Mouse (Mus musculus): ENCODE data around the gene Cnep1r1. TPM values are rescaled to one million over a fixed set of nuclear protein-coding genes. Genes with fewer than 3 reads are reported as not detected.
A peak's percentile ranks its signal among the peaks of the same experiment; 100 is the strongest.

The Cnep1r1 gene
- polyA plus RNA-seq, 2 experiments: 18.3 to 20.8 TPM

DNA sequence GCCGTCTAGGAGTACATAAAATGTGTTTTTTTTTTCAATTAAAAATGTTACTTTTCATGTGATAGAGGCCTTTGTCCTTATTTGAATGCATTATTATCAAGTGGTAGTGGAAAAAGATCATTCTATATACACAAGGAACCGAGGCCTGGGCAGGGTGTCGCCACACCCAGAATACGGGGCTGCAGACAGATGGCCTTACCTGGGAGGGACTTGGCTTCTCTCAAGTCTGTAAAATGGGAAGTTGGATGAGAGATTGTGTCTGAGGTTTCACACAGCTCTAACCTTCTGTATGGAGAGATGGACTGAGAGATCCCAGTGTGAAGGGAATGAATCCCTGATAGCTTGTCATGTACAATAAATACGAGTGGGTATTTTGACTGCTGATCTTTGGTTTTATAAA lies 25.5 kb downstream of the Cnep1r1 start:
- no peak overlapping the region for H3K27ac ChIP-seq
- H3K9me3 ChIP-seq (ENCODE audit: control insufficient read depth, low read length): no peaks in the 10 kb centered on the region
- H3K27me3 ChIP-seq (ENCODE audit: control insufficient read depth, insufficient read depth, low read length): no peaks in the 10 kb centered on the region
- H3K9ac ChIP-seq (replicated peaks): no peak overlapping the region
- no peak overlapping the region for H3K4me2 ChIP-seq (ENCODE audit: low read depth)
- peaks cover 0 to 2% of the 10 kb centered on the region in 2 experiments; a peak in 1 of 4 replicates for H3K4me1 ChIP-seq (replicated peaks; ENCODE audit: control insufficient read depth in 2 of 2, insufficient read depth in 2 of 2, low read length in 1 of 2)
- no peak for DNase-seq (ENCODE audit: low read depth in 3 of 3, low spot score in 3 of 3)
- H3K4me3 ChIP-seq (ENCODE audit: insufficient read depth in 1 of 2, low read depth in 2 of 2, low read length in 2 of 2): no peak overlapping the region
- WGBS (ENCODE audit: insufficient replicate concordance): 60% methylated on average over 5 of the region's 5 CpGs
- no peak for TF ChIP-seq EP300 (IDR thresholded peaks at IDR 0.05; ENCODE audit: low read depth)
- TF ChIP-seq CTCF (IDR thresholded peaks at IDR 0.05; ENCODE audit: low read depth): no peak
- no peak for ATAC-seq (ENCODE audit: insufficient read depth)
- peaks cover 36% of the 10 kb centered on the region for H3K36me3 ChIP-seq (replicated peaks; ENCODE audit: control insufficient read depth, insufficient read depth, low read depth)

DNA sequence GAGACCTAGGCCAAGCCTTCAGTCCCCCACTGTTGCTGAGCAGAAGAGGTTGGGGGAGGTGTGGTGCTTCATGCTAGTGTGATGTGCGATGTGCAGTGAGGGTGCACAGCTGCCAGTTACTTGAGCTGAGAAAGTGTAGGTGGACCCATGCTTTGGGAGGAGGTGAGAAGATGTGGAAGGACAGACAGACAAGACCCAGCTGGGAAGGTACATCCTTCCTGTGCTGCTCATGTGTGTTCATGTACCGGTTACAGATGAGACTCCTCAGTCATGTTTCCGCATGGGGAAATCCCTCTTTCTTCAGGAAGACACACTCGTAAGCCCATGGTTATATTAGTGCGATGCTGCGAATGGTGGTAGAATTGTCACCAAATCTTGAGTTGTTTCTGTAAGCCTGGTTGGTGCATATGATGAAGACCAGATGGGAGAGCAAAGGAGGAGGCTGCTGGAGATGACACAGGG lies 32.4 kb downstream of the Cnep1r1 start:
- no peak overlapping the region for H3K4me3 ChIP-seq (ENCODE audit: insufficient read depth in 1 of 2, low read depth in 2 of 2, low read length in 2 of 2)
- no peaks in the 10 kb centered on the region for H3K9me3 ChIP-seq (ENCODE audit: control insufficient read depth, low read length)
- H3K9ac ChIP-seq (replicated peaks): no peak overlapping the region
- 89% methylated on average over 6 of the region's 6 CpGs for WGBS (ENCODE audit: insufficient replicate concordance)
- no peaks in the 10 kb centered on the region for H3K27me3 ChIP-seq (ENCODE audit: control insufficient read depth, insufficient read depth, low read length)
- ATAC-seq (ENCODE audit: insufficient read depth) (no peak), DNase-seq (ENCODE audit: low read depth in 3 of 3, low spot score in 3 of 3) (no peak)
- H3K36me3 ChIP-seq (replicated peaks; ENCODE audit: control insufficient read depth, insufficient read depth, low read depth): peaks cover 34% of the 10 kb centered on the region
- H3K27ac ChIP-seq: no peak overlapping the region
- H3K4me2 ChIP-seq (ENCODE audit: low read depth): no peak overlapping the region
- H3K4me1 ChIP-seq (replicated peaks; ENCODE audit: control insufficient read depth in 2 of 2, insufficient read depth in 2 of 2, low read length in 1 of 2): no peaks in the 10 kb centered on the region
- no peak for TF ChIP-seq EP300 (IDR thresholded peaks at IDR 0.05; ENCODE audit: low read depth)
- no peak for TF ChIP-seq CTCF (IDR thresholded peaks at IDR 0.05; ENCODE audit: low read depth)

- no peak overlapping the region for H3K27ac ChIP-seq
- H3K27me3 ChIP-seq (ENCODE audit: control insufficient read depth, insufficient read depth, low read length): no peaks in the 10 kb centered on the region
- peaks cover 31% of the 10 kb centered on the region for H3K36me3 ChIP-seq (replicated peaks; ENCODE audit: control insufficient read depth, insufficient read depth, low read depth)
- H3K9ac ChIP-seq (replicated peaks): no peak overlapping the region
- H3K9me3 ChIP-seq (ENCODE audit: control insufficient read depth, low read length): no peaks in the 10 kb centered on the region
- DNase-seq (ENCODE audit: low read depth in 3 of 3, low spot score in 3 of 3) (no peak), ATAC-seq (ENCODE audit: insufficient read depth) (no peak)
- 76% methylated on average over 9 of the region's 10 CpGs for WGBS (ENCODE audit: insufficient replicate concordance)
- TF ChIP-seq EP300 (IDR thresholded peaks at IDR 0.05; ENCODE audit: low read depth) (no peak), CTCF (IDR thresholded peaks at IDR 0.05; ENCODE audit: low read depth) (no peak)
- no peak overlapping the region for H3K4me2 ChIP-seq (ENCODE audit: low read depth)
- H3K4me3 ChIP-seq (ENCODE audit: insufficient read depth in 1 of 2, low read depth in 2 of 2, low read length in 2 of 2): no peak overlapping the region
- H3K4me1 ChIP-seq (replicated peaks; ENCODE audit: control insufficient read depth in 2 of 2, insufficient read depth in 2 of 2, low read length in 1 of 2): no peaks in the 10 kb centered on the region
Measured at GRCm38 (mm10) chr8:88160237-88160995, 41.8 kb downstream of the Cnep1r1 start.

DNA sequence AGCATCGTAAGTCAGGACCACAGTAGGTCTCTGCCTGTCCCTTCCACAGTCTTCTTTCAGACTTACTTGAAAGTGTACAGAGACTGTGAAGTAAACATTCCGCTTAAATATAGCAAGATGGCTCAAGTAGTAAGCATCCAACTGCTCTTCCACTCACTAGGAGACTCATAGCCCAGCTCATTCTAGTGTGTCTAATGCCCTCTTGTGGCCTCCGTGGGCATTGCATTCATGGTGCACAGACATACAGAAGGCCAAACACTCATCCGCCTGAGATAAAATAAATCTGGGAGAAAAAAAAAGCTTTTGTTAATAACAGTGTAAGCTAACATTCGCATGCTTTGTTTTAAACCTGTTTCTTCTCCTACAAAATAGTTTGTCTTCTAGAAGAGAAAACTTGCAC lies 42.9 kb downstream of the Cnep1r1 start:
- Histone ChIP-seq H3K9ac (replicated peaks) (no peak overlapping the region), H3K9me3 (ENCODE audit: control insufficient read depth, low read length) (no peaks in the 10 kb centered on the region), H3K4me3 (ENCODE audit: insufficient read depth in 1 of 2, low read depth in 2 of 2, low read length in 2 of 2) (no peak overlapping the region), H3K4me2 (ENCODE audit: low read depth) (no peak overlapping the region), H3K4me1 (replicated peaks; ENCODE audit: control insufficient read depth in 2 of 2, insufficient read depth in 2 of 2, low read length in 1 of 2) (no peaks in the 10 kb centered on the region), H3K27me3 (ENCODE audit: control insufficient read depth, insufficient read depth, low read length) (no peaks in the 10 kb centered on the region), H3K27ac (no peak overlapping the region), H3K36me3 (replicated peaks; ENCODE audit: control insufficient read depth, insufficient read depth, low read depth) (peaks cover 35% of the 10 kb centered on the region)
- peak; percentile 50; the same call in 1 of the 2 replicates for ATAC-seq (ENCODE audit: insufficient read depth)
- TF ChIP-seq EP300 (IDR thresholded peaks at IDR 0.05; ENCODE audit: low read depth) (no peak), CTCF (IDR thresholded peaks at IDR 0.05; ENCODE audit: low read depth) (peak; percentile 88)
- 61% methylated on average over 5 of the region's 5 CpGs for WGBS (ENCODE audit: insufficient replicate concordance)
- DNase-seq (ENCODE audit: low read depth in 3 of 3, low spot score in 3 of 3): peak; percentile 48 to 61 (median 54)

DNA sequence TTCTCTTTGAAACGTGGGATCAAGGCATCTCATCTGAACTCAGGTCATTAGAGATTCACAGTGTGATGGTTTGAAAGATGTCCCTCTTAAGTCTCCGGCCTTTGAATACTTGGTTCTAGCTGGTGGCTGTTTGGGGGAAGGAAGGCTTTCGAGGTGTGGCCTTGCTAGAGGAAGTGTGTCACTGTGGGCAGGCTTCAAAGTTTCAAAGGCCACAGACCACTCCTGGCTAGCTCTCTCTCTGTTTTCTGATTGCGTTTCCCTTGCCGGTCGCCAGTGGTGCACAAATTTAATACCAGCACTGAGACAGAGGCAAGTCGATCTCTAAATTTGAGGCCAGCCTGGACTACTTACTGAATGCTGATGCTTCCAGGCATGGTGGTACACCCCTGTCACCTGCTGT lies 56.7 kb downstream of the Cnep1r1 start:
- Histone ChIP-seq H3K4me3 (ENCODE audit: insufficient read depth in 1 of 2, low read depth in 2 of 2, low read length in 2 of 2) (no peak overlapping the region), H3K9me3 (ENCODE audit: control insufficient read depth, low read length) (no peaks in the 10 kb centered on the region), H3K27me3 (ENCODE audit: control insufficient read depth, insufficient read depth, low read length) (no peaks in the 10 kb centered on the region), H3K4me2 (ENCODE audit: low read depth) (no peak overlapping the region), H3K27ac (no peak overlapping the region), H3K4me1 (replicated peaks; ENCODE audit: control insufficient read depth in 2 of 2, insufficient read depth in 2 of 2, low read length in 1 of 2) (0 out of 4 replicates have a peak, but pooled peaks cover 0 to 4% of the 10 kb centered on the region in 2 experiments), H3K36me3 (replicated peaks; ENCODE audit: control insufficient read depth, insufficient read depth, low read depth) (peaks cover 6% of the 10 kb centered on the region; the same call in 1 of the 2 replicates), H3K9ac (replicated peaks) (no peak overlapping the region)
- ATAC-seq (ENCODE audit: insufficient read depth) (no peak), DNase-seq (ENCODE audit: low read depth in 3 of 3, low spot score in 3 of 3) (no peak)
- no peak for TF ChIP-seq EP300 (IDR thresholded peaks at IDR 0.05; ENCODE audit: low read depth)
- 50% methylated on average over 7 of the region's 7 CpGs for WGBS (ENCODE audit: insufficient replicate concordance)
